Mouse (Mus musculus) urinary bladder, postnatal 25 days (tissue): ENCODE measurements at regions not wholly inside any gene's neighbourhood (a gene's known extent, or its start where the extent isn't known, plus 50 kb on each side); places are given as distances from the start of the nearest gene placed in this dataset.

Experiments used
- DNase-seq: peaks from one replicate; pipeline ENCODE4 v3.0.0; 2022; ENCODE audit warnings: low spot score

DNA sequence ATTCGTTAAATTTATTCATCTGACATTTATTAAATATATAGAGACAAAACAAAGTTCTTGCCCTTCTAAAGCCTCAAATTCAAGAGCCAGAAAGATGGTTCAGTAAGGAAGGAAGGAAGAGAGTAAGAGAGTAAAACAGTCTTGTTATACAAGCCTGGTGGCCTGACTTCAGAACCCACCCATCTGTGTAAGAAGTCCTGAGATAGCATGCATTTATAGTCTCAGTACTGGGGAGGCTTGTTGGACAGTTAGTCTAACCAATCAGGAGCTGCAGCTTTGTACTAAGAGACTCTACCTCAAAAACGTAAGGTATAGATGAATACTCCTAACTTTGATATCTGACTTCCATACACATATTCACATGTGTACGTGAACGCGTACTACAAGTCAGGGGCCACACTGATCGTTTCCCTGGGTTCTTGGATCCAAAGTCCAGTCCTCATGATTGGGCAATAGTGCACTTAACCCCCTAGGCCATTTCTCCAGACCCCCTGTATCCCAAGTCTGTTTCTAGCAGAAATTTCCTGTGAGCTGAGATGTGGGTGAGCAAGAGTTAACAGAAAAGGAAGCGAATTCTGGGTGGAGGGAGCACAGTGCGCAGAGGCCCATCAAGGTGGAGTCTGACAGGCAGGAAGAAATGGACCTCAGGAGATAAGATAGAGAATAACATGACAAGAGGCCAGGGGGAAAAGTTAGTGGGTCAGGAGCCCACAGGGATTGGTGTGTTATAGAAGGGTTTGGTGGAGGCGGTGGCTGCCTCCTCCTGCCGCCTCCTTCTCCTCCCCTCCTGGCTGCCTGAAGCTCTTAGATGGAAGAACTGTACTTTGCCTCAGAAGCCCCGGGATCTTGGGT is 187.0 kb downstream of the Kit start:
- no peak for DNase-seq

DNA sequence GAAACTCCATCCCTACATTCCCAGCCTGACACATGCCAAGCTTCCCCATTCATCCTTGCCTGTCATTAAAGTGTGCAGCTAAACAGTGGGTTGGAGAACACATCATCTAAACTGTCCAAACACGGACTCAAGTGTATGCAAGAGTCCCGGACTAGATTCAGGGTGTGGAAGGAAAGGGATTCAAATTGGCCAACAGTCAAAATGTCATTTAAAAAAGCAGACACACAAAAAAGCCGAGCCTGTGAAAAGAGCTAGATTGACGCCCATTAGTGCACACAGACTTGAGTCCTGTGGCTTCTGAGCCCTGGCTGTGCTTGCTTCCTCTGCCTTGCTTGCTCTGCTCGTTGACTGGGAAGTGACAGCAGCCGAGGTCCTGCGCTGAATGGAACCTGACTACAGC is 181.5 kb downstream of the Kit start:
- no peak for DNase-seq

DNA sequence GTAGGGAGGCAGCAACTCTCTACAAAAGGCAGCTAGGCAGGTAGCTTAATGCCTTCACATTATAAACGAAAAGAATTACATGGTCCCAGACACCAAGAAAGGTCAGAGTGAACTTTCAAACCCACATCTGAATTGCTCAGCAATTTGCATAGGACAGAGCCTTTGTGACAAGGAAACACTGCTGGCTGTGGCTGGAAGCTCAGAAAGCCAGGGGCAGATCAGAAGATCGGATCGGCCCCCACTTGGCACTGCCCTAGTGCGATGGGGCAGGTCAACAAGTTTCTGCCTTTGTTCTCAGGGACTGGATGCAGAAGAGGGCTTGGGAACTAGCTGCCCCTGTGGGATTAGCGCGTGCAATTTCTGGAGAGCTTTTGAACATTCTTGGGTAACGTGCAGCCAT is 179.6 kb downstream of the Kit start:
- DNase-seq = no peak

DNA sequence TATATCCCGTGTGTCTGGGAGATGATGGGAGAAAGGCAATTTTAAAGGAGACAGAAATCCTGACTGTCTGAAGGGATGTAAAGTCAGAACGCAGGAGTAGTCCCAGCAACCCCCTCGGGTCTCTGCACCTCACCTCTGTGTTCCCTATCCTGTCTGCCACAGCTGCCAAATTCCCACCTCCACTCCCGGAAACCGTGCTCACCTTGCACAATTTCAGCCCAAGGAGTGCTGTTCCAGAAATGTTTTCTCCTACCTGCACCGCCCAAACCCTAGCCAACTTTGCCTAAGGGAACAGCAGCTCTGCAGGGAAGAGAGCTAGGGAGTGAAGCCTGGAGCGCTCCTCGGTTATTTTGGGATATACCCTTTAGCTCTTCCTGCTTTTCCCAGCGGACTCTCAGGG is 170.6 kb downstream of the Kit start:
- no peak for DNase-seq

DNA sequence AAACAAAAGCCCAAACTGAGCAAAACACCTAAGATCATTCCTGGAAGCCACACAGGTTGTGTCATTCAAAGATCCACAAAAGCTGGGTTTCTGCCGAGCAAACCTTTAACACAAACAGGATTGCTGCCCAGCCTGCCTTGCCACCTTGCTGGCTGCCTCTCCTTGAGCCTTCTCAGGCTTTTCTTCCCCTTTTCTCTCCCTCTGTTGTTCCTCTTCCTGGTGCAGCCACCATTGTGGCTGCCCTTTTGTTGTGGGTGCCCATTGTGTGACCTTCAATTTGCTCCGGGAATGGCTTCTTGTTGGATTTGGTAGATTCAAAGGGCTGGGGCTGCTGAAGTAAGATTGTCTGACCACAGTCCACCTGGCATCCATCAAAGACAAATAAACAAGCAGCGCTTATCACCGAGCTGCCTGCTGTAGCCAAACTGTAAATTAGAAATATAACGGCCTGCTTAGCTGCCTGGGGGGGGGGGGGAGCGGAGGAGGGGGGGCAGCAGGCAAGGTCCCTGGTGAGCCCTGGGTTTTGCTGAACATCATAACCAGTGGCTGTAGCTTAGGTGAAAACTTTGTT is 169.8 kb downstream of the Kit start:
- no peak for DNase-seq

DNA sequence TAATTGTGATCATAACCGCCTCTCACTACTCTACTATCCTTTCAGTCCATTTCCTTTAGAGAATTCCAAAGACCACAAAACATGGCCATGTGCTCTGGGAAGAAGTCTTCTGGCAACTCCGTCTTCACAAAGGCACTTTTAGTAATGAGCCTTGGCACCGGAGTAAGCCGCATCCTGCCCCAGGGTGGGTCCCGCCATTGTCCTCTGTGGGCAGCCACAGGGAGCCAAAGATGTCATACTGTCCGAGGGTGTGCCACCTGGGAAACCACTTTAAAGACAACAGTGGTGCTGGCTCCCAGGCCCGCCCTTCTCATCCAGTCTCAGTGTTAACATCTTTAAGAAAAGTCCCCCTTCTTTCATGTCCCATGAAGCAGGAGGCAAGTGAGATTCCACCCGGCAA is 164.6 kb downstream of the Kit start:
- no peak for DNase-seq

DNA sequence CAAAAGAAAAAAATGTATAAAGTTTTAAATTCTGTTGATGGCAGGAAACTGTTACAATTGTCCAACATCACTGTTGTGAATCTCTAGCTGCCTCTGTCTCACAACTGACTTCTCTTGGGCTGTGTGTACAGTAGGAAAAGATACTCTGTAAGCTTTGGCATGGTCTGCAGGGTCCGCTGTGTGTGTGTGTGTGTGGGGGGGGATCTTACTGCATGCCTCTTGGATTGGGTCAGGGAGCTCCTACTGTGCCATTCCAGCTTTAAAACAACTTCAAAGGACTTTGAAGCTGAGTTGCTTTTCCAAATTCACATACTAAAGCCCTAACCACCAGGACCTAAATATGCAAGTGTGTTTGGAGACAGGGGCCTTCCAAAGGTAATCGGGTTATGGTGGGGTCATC is 163.7 kb downstream of the Kit start:
- no peak for DNase-seq

DNA sequence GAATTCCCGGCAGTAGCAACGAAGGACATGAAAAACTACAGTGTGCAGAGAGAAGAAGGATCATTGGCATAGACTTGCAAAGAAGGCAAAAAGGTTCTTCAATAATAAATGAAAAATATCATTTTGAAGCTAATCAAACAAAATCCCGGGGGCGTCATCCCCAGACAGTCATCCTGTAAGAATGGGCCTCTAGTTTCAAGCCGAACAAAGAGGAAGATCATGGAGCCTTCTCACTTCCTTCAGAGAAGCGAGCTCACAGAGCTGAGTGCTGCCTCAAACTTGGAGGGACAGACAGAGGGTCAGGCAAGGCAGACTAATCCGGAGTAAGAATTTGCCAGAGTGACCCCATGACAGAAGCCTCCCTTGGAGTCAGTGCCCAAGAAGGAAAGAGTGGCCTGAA is 163.0 kb downstream of the Kit start:
- no peak for DNase-seq

DNA sequence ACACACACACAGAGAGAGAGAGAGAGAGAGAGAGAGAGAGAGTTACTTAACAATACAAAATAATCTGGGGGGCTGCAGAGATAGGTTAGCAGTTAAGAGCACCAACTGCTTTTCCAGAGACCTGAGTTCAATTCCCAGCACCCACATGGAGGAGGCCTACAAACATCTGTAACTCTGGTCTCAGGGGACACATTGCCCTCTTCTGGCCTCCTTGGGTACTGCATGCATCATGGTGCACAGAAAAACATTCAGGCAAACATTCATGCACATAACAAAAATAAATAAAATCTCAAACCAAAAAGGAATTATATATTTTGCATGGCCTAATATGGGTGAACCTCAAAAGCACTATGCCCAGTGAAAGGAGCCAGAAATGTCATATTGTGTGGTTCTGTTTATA is 161.6 kb downstream of the Kit start:
- DNase-seq = no peak

DNA sequence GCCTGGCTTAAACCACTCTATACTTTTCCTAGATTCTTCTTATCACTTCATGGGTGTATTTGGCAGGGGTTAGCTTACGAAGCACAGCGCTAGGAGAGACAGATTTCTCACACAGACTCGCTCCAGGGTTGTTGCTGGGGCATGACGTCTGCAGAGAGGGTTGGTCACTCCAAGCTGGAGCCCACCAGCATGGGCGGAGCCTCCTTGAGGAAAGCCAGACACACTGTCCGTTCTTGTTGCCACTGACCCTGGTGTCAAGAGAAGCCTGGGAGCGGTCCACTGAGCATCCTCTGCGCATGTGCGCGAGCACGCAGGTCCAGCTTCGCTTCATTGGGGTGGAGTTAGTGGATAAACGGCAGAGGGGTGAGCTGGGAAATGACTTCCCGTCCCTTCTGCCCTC is 159.8 kb downstream of the Kit start:
- no peak for DNase-seq

DNA sequence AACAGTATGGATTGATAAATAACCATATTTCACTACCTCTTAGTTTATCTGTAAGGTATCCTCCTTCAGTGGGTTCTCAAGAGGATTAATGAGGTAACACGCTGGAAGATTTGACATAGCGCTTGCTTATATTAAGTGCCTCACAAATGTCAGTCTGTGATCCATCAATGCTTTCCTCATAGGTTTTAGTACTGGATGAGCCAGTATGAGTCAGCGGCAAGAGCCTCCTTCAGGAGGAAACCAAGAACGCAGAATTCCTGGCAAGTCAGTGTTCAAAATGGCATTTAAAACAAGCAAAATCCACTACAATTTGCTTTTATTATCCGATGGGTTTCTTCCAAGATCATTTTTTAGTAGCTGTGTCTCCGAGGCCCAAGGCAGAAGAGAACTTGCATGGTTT is 159.3 kb downstream of the Kit start:
- no peak for DNase-seq

DNA sequence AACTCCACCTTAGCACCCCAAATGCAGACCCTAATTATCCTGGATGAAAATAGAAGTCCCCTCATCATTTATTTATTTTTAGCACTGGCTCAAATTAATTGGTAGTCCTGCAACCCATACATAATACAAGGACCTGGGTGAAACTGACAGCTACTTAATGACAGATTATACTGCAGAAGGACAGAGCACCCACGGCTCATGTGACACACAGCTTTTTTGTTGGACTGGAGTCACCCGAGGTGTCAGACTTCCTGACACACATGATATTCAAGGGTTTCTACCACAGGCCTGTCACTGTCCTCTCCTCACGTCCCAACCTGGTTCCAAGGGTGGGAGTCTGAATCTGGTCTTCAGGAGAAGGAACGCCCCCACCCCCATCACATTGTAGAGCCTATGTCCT is 156.5 kb downstream of the Kit start:
- no peak for DNase-seq

DNA sequence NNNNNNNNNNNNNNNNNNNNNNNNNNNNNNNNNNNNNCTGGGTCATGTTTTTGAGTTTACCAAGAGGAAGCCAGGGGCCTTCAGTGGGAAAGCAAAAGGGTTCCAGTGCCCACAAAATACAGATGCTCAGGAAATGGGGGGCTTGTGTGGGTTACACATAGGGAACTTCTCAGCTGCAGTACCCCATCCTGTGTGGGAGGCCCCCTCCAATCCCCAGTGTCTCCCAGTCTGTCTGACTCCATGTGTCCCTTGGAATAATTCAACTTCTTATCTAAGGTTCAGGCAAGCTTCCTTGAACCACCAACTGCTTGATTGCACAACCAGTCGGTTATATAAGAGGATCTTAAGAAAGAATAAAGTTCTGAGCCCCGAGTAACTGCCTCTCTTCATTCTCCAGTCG is 156.0 kb downstream of the Kit start:
- DNase-seq = no peak

DNA sequence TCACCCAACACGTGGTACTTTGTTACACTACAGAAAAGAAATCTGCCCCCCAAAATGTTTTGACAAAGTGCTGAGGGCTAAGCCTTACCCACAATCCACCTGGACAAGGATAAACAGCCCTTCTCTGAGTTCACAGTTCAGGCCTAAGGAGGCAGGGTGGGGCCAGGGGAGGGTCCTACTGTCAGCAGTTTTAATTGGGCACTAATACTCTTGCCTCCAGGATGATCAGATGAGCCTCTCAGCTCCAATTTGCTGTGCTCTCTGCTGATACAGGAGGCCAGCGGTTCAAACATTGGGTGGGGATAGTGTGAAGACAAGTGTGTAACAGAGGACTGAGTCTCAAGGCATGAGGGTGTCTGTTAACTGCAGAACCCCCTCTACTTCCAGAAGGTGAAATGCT is 146.6 kb downstream of the Kit start:
- DNase-seq = no peak

DNA sequence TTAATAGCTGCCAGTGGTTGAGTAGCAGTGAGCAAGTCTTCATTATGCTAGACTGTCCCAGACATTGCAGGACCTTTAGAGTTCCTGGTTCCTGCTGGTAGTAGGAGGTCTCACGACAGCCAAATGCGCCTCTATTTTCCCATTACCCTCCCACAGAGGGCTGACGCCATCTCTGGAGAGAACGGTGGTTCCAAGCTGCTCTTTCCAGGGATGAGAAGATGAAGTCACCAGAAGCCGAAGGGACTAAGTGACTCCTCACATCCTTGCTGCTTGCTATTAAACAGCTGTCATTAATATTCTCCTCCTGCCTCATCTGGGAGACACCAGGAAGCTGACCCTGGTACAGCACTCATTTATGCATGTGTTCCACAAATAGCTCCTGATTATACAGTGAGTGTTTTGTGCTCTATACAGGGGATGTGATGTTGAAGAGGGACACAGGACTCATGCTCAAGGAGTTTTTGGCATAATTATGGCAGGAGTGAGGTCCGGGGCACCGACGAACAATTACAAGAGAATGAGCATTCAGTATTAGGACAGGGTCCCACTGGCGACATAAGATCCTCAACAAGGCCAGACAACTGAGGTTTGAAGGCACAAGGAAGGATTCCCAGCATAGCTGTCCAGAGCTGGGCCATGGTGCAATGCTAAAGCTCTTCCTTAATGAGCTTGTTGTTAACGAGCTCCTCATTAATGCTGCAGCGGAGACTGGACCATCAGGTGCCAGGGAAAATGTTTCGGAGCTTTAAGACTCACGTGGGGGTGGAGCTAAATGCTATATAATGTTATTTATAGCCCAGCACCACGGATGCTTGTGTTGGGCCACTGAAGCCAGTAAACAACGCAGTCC is 145.6 kb downstream of the Kit start:
- DNase-seq = no peak

DNA sequence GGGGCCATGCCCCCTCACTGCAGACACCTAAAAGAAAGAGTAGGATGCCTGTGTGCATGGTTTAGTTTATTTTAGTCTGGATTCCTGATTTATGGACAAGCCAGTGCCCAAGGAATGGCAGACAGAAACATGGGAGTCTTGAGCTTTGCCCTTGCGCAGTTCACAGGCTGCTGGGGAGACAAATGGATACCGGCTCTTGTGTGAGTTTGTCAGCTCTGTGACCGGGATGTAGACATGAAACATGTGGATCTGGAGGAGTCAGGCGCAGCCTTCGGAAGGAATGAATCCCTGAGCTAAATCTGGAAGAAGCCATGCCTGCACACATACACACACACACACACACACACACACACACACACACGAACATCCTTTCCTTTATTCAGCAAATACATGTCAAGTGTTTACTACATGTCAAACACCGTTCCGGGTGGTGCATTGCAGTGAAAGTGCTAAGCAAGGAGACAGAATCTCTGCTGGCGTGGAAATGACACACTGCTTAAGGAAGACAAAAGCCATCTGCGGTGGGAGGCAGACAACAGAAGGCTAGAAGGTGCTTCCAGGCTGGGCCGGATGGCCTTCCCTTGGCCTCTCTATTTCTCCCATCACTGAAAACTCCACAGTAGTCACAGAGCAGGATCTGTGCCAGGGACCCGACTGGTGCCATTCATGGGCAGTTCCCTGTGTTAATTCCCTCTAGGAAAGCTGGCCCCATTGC is 144.0 kb downstream of the Kit start:
- DNase-seq = no peak
